Mouse (Mus musculus): ENCODE data around the gene Gpi1.

DNA sequence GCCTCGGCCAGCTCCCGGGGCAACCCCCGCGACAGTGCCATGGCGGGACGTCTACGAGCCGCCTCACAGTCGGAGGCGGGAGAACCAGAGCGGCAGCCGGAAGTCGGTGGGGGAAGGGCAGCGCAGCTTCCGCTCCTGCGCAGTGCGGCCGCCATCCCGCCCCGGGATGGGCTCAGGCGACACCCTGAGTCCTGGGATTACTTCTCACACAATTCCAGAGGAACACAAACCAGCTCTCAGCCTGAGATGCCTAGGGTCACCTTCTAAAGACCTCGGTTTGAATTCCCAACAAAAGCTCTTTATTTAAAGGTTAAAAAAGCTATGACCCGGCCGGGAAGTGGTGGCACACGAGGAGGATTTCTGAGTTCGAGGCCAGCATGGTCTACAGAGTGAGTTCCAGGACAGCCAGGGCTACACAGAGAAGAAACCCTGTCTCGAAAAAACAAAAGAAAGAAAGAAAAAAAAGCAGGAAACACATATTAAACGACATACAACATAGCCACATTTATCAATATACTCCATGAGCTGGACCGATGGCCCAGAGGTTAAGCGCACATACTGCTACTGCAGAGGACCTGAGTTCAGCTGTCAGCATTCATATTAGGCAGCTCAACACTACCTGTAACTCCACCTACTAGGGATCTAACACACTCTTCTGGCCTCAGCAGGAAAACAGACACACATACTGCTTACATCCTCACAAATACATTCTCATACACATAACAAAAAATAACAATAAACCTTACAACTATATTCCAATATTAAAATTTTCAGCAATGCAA, 61.5 kb downstream of the Gpi1 start:
- no peak for TF ChIP-seq USF1 (IDR thresholded peaks at IDR 0.05; ENCODE audit: low read depth, low read length)
- TF ChIP-seq MAFK (IDR thresholded peaks at IDR 0.05; ENCODE audit: borderline replicate concordance, low read depth, low read length) = no peak
- no peak for TF ChIP-seq CTCF (IDR thresholded peaks at IDR 0.05 in 2 of 3, conservative IDR thresholded peaks at IDR 0.05 in 1 of 3; ENCODE audit: control insufficient read depth in 1 of 3, insufficient read depth in 1 of 3, low read depth in 2 of 3, low read length in 3 of 3, poor library complexity in 1 of 3, severe bottlenecking in 1 of 3)
- TF ChIP-seq BHLHE40 (IDR thresholded peaks at IDR 0.05; ENCODE audit: borderline replicate concordance, low read depth, low read length) = no peak
- TF ChIP-seq UBTF (IDR thresholded peaks at IDR 0.05; ENCODE audit: borderline replicate concordance, insufficient read depth, low read depth, low read length) = no peak
- TF ChIP-seq POLR2A (IDR thresholded peaks at IDR 0.05; ENCODE audit: control insufficient read depth in 1 of 2, insufficient read depth in 1 of 2, low read depth in 1 of 2, low read length in 2 of 2, poor library complexity in 1 of 2) = peak in 1 of 2 experiments; percentile 86; a peak in 3 of 4 replicates
- no peak for TF ChIP-seq GABPA (IDR thresholded peaks at IDR 0.05; ENCODE audit: low read depth, low read length)

Data from MEL (cell line).